Mouse (Mus musculus) CH12.LX (cell line): Measurements from ENCODE around the gene Itpka.

Experiments
- CTCF ChIP-seq, 2 experiments: IDR thresholded peaks in 1 of 2; conservative IDR thresholded peaks in 1 of 2; 2 replicates each; pipeline ENCODE4 v1.5.1; 2011 to 2012; ENCODE audit warnings: low read depth in 2 of 2, low read length in 2 of 2, improper control_type of control experiment in 1 of 2, inconsistent platforms in 1 of 2, mild to moderate bottlenecking in 1 of 2, moderate library complexity in 1 of 2
- E2F4 ChIP-seq: IDR thresholded peaks from 2 replicates; pipeline ENCODE4 v1.6.1; 2011; ENCODE audit warnings: low read depth, low read length, improper control_type of control experiment; ENCODE audit not compliant: insufficient replicate concordance
- MYC ChIP-seq: IDR thresholded peaks from 2 replicates; pipeline ENCODE4 v1.6.1; 2011; ENCODE audit warnings: low read depth, mild to moderate bottlenecking, improper control_type of control experiment, low read length
- POLR2A ChIP-seq: IDR thresholded peaks from 2 replicates; pipeline ENCODE4 v1.6.1; 2011; ENCODE audit warnings: low read depth, mild to moderate bottlenecking, improper control_type of control experiment, low read length
- UBTF ChIP-seq: IDR thresholded peaks from 2 replicates; pipeline ENCODE4 v1.6.1; 2012; ENCODE audit warnings: low read depth, mild to moderate bottlenecking, inconsistent platforms, low read length, improper control_type of control experiment, moderate library complexity
- USF2 ChIP-seq: conservative IDR thresholded peaks from 2 replicates; pipeline ENCODE4 v1.6.1; 2011; ENCODE audit warnings: low read depth, low read length, improper control_type of control experiment

- no peak for TF ChIP-seq UBTF
- TF ChIP-seq CTCF (conservative IDR thresholded peaks at IDR 0.05 in 1 of 2, IDR thresholded peaks at IDR 0.05 in 1 of 2; ENCODE audit: low read depth in 2 of 2, low read length in 2 of 2), result peak in 1 of 2 experiments; percentile 82; a peak in 2 of 4 replicates
- TF ChIP-seq POLR2A, result no peak
- TF ChIP-seq MYC, result no peak
- TF ChIP-seq USF2, result no peak
- no peak for TF ChIP-seq E2F4
Measured at GRCm38 (mm10) chr2:119798246-119798927, 56.2 kb downstream of the Itpka start.
